Mouse (Mus musculus): ENCODE results near the gene Ybey.

Ybey gene

GRCm38 (mm10) chr10:76468203-76469162 is at the start of gene Ybey, which contains the start of gene Mcm3ap:
Ybey (minus strand) TSS chr10:76469114.
Mcm3ap (plus strand) TSS chr10:76468927.
- peak; percentile 84 to 86 for DNase-seq (ENCODE audit: low spot score in 2 of 2)

GRCm38 (mm10) chr10:76512965-76513583 is 44.2 kb upstream of the Ybey start:
- no peak for DNase-seq (ENCODE audit: low spot score in 2 of 2)

- DNase-seq (ENCODE audit: low spot score in 2 of 2): no peak
Observed at GRCm38 (mm10) chr10:76505865-76506264, 37.0 kb upstream of the Ybey start.

GRCm38 (mm10) chr10:76504271-76504943 is 35.5 kb upstream of the Ybey start:
- DNase-seq (ENCODE audit: low spot score in 2 of 2): no peak

GRCm38 (mm10) chr10:76497522-76497921 is 28.6 kb upstream of the Ybey start:
- DNase-seq (ENCODE audit: low spot score in 2 of 2): no peak

- DNase-seq (ENCODE audit: low spot score in 2 of 2): no peak
Observed at GRCm38 (mm10) chr10:76496366-76496765, 27.5 kb upstream of the Ybey start.

- no peak for DNase-seq (ENCODE audit: low spot score in 2 of 2)
Observed at GRCm38 (mm10) chr10:76495501-76495900, 26.6 kb upstream of the Ybey start.

- DNase-seq (ENCODE audit: low spot score in 2 of 2): no peak
Observed at GRCm38 (mm10) chr10:76493527-76493926, 24.6 kb upstream of the Ybey start.

GRCm38 (mm10) chr10:76489205-76489604 is 20.3 kb upstream of the Ybey start:
- DNase-seq (ENCODE audit: low spot score in 2 of 2): no peak

- no peak for DNase-seq (ENCODE audit: low spot score in 2 of 2)
Observed at GRCm38 (mm10) chr10:76488265-76488664, 19.4 kb upstream of the Ybey start.

GRCm38 (mm10) chr10:76486302-76486701 is 17.4 kb upstream of the Ybey start:
- DNase-seq (ENCODE audit: low spot score in 2 of 2): no peak

GRCm38 (mm10) chr10:76481480-76481879 is 12.6 kb upstream of the Ybey start:
- no peak for DNase-seq (ENCODE audit: low spot score in 2 of 2)

- DNase-seq (ENCODE audit: low spot score in 2 of 2): no peak
Observed at GRCm38 (mm10) chr10:76480851-76481250, 11.9 kb upstream of the Ybey start.

- DNase-seq (ENCODE audit: low spot score in 2 of 2): no peak
Observed at GRCm38 (mm10) chr10:76473759-76474158, 4.8 kb upstream of the Ybey start.

- DNase-seq (ENCODE audit: low spot score in 2 of 2): no peak
Observed at GRCm38 (mm10) chr10:76462721-76463120, 6.2 kb downstream of the Ybey start.

GRCm38 (mm10) chr10:76462312-76462711 is 6.6 kb downstream of the Ybey start:
- DNase-seq (ENCODE audit: low spot score in 2 of 2): peak in 1 of 2 experiments; percentile 28

GRCm38 (mm10) chr10:76461255-76461654 is 7.7 kb downstream of the Ybey start:
- no peak for DNase-seq (ENCODE audit: low spot score in 2 of 2)

GRCm38 (mm10) chr10:76455289-76455688 is 13.6 kb downstream of the Ybey start:
- DNase-seq (ENCODE audit: low spot score in 2 of 2): peak in 1 of 2 experiments; percentile 26

GRCm38 (mm10) chr10:76448851-76449250 is 20.1 kb downstream of the Ybey start, which contains the start of gene 2610028H24Rik:
2610028H24Rik (plus strand) TSS chr10:76449081.
- DNase-seq (ENCODE audit: low spot score in 2 of 2): no peak

GRCm38 (mm10) chr10:76447406-76448229 is 21.3 kb downstream of the Ybey start:
- no peak for DNase-seq (ENCODE audit: low spot score in 2 of 2)

GRCm38 (mm10) chr10:76445996-76446681 is 22.8 kb downstream of the Ybey start:
- no peak for DNase-seq (ENCODE audit: low spot score in 2 of 2)

All from right cerebral cortex, postnatal 36 days (tissue).